Mouse (Mus musculus) CD4-positive, CD25-positive, alpha-beta regulatory T cell (primary cell): ENCODE data around the gene Scml2. TPM values are rescaled to one million over a fixed set of nuclear protein-coding genes. Genes with fewer than 3 reads are reported as not detected.

ENCODE experiments used
- polyA plus RNA-seq: library from polyadenylated mRNA; unstranded; fragments of 100-300 nt; shearing (Covaris generic); gene quantifications from one replicate; pipeline ENCODE4 v1.2.1, GENCODE M21; 2017

Scml2 gene
- polyA plus RNA-seq, result 0.25 TPM

GRCm38 (mm10) chrX:161116893-161117292 is at the start of gene Scml2:
Gene Scml2 (plus strand): TSS chrX:161117193.

GRCm38 (mm10) chrX:161287156-161287555 is 170.2 kb downstream of the Scml2 start, which contains the start of gene Gm15262:
Gene Gm15262 (plus strand): TSS chrX:161287456.

Other genes with a start within 250 kb of the Scml2 start
- not detected for gene Gja6, start 210.1 kb upstream of the Scml2 start, polyA plus RNA-seq
- 0.51 TPM for gene Cdkl5, start 122.5 kb upstream of the Scml2 start, polyA plus RNA-seq
- not detected for gene Gm15262, start 170.3 kb downstream of the Scml2 start, polyA plus RNA-seq